Mouse (Mus musculus): ENCODE data around the gene Nrm. TPM values are rescaled to one million over a fixed set of nuclear protein-coding genes. Genes with fewer than 3 reads are reported as not detected.
A peak's percentile ranks its signal among the peaks of the same experiment; 100 is the strongest.

The Nrm gene
- total and polyA plus RNA-seq, 3 experiments = 11.1 to 49.9 TPM; not detected in 1

GRCm38 (mm10) chr17:35820111-35820510 is 41.0 kb upstream of the Nrm start (continued):
- TF ChIP-seq MAZ (IDR thresholded peaks at IDR 0.05; ENCODE audit: low read depth, low read length) (no peak), POLR2AphosphoS2 (IDR thresholded peaks at IDR 0.05; ENCODE audit: low read length) (no peak), BHLHE40 (IDR thresholded peaks at IDR 0.05; ENCODE audit: borderline replicate concordance, low read depth, low read length) (no peak)

GRCm38 (mm10) chr17:35821439-35822430 is 39.4 kb upstream of the Nrm start, which contains the start of gene Ier3:
TSS of gene Ier3 (plus strand) at chr17:35821684.
- Histone ChIP-seq H3K4me1 (ENCODE audit: control insufficient read depth in 1 of 2, insufficient read depth in 2 of 2, low read length in 2 of 2) (peaks cover 2 to 20% of the 10 kb centered on the region in 2 experiments; a peak in 2 of 4 replicates), H3K36me3 (ENCODE audit: control insufficient read depth in 1 of 2, insufficient read depth in 2 of 2, low read length in 2 of 2) (peaks cover 3 to 13% of the 10 kb centered on the region in 2 experiments; a peak in 3 of 4 replicates), H3K4me3 (ENCODE audit: control insufficient read depth in 1 of 2, insufficient read depth in 1 of 2, low read depth in 2 of 2, low read length in 2 of 2) (peak within 1 kb of the TSS; percentile 57 to 90), H3K27me3 (ENCODE audit: control insufficient read depth in 1 of 2, insufficient read depth in 2 of 2, low read length in 2 of 2) (no peaks in the 10 kb centered on the region), H3K9ac (ENCODE audit: control insufficient read depth, low read depth, low read length, poor library complexity, severe bottlenecking) (peak within 1 kb of the TSS; percentile 73), H3K79me2 (ENCODE audit: control insufficient read depth, insufficient read depth, low read length, poor library complexity) (peaks cover 11% of the 10 kb centered on the region), H3K27ac (ENCODE audit: control insufficient read depth, low read depth, low read length) (peak within 1 kb of the TSS; percentile 82), H3K9me3 (replicated peaks; ENCODE audit: insufficient read depth, low read length) (no peaks in the 10 kb centered on the region)
- DNase-seq (ENCODE audit: low read depth, low spot score) = peak; percentile 90
- TF ChIP-seq CTCF (IDR thresholded peaks at IDR 0.05 in 2 of 3, conservative IDR thresholded peaks at IDR 0.05 in 1 of 3; ENCODE audit: control insufficient read depth in 1 of 3, insufficient read depth in 1 of 3, low read depth in 2 of 3, low read length in 3 of 3, poor library complexity in 1 of 3, severe bottlenecking in 1 of 3) (no peak), TAL1 (IDR thresholded peaks at IDR 0.05; ENCODE audit: low read length) (no peak), MAFK (IDR thresholded peaks at IDR 0.05; ENCODE audit: borderline replicate concordance, low read depth, low read length) (no peak), USF1 (IDR thresholded peaks at IDR 0.05; ENCODE audit: low read depth, low read length) (no peak), MAZ (IDR thresholded peaks at IDR 0.05; ENCODE audit: low read depth, low read length) (peak; percentile 77), ETS1 (IDR thresholded peaks at IDR 0.05; ENCODE audit: low read depth, low read length) (peak; percentile 71; the same call in 1 of the 2 replicates), BHLHE40 (IDR thresholded peaks at IDR 0.05; ENCODE audit: borderline replicate concordance, low read depth, low read length) (no peak), POLR2A (IDR thresholded peaks at IDR 0.05; ENCODE audit: control insufficient read depth in 1 of 2, insufficient read depth in 1 of 2, low read depth in 1 of 2, low read length in 2 of 2, poor library complexity in 1 of 2) (peak; percentile 94 to 100; a peak in 3 of 4 replicates), POLR2AphosphoS2 (IDR thresholded peaks at IDR 0.05; ENCODE audit: low read length) (peak; percentile 94), ELF1 (IDR thresholded peaks at IDR 0.05; ENCODE audit: low read depth, low read length) (peak; percentile 60), MAX (IDR thresholded peaks at IDR 0.05; ENCODE audit: low read length) (no peak), ZKSCAN1 (IDR thresholded peaks at IDR 0.05; ENCODE audit: low read depth, low read length) (no peak), ZMIZ1 (IDR thresholded peaks at IDR 0.05; ENCODE audit: low read depth, low read length) (peak; percentile 100), TCF12 (IDR thresholded peaks at IDR 0.05; ENCODE audit: low read depth, low read length) (peak; percentile 60), SIN3A (IDR thresholded peaks at IDR 0.05; ENCODE audit: low read length) (peak; percentile 63; the same call in 1 of the 2 replicates), EP300 (IDR thresholded peaks at IDR 0.05; ENCODE audit: low read depth in 1 of 2, low read length in 2 of 2) (peak in 1 of 2 experiments; percentile 28; a peak in 1 of 4 replicates), UBTF (IDR thresholded peaks at IDR 0.05; ENCODE audit: borderline replicate concordance, insufficient read depth, low read depth, low read length) (no peak), GABPA (IDR thresholded peaks at IDR 0.05; ENCODE audit: low read depth, low read length) (no peak), E2F4 (IDR thresholded peaks at IDR 0.05; ENCODE audit: borderline replicate concordance, low read depth, low read length) (no peak), MYB (IDR thresholded peaks at IDR 0.05; ENCODE audit: low read depth, low read length) (no peak), SMC3 (IDR thresholded peaks at IDR 0.05; ENCODE audit: low read depth, low read length) (no peak), MEF2A (IDR thresholded peaks at IDR 0.05; ENCODE audit: extremely low read depth, insufficient replicate concordance, low read depth, low read length, poor library complexity, severe bottlenecking) (0 out of 2 replicates have a peak, but pooled peaks have one; percentile 21), CHD2 (IDR thresholded peaks at IDR 0.05; ENCODE audit: low read length) (no peak), ZNF384 (IDR thresholded peaks at IDR 0.05; ENCODE audit: low read depth, low read length) (no peak), HCFC1 (IDR thresholded peaks at IDR 0.05; ENCODE audit: low read depth, low read length) (peak; percentile 67), NELFE (IDR thresholded peaks at IDR 0.05; ENCODE audit: low read depth, low read length) (peak; percentile 100), NRF1 (IDR thresholded peaks at IDR 0.05; ENCODE audit: insufficient read depth, low read depth, low read length, poor library complexity, severe bottlenecking) (0 out of 2 replicates have a peak, but pooled peaks have one; percentile 6), KAT2A (conservative IDR thresholded peaks at IDR 0.05; ENCODE audit: low read depth, low read length) (no peak; the same call in 1 of the 2 replicates), GATA1 (IDR thresholded peaks at IDR 0.05; ENCODE audit: low read depth, low read length) (0 out of 2 replicates have a peak, but pooled peaks have one; percentile 8), MXI1 (IDR thresholded peaks at IDR 0.05; ENCODE audit: low read depth, low read length) (peak; percentile 58), RCOR1 (IDR thresholded peaks at IDR 0.05; ENCODE audit: low read depth, low read length) (0 out of 2 replicates have a peak, but pooled peaks have one; percentile 27)

All from MEL (cell line).